Mouse (Mus musculus) spleen, adult 10 weeks (tissue): ENCODE results near the gene Fbxw19. TPM values are rescaled to one million over a fixed set of nuclear protein-coding genes. Genes with fewer than 3 reads are reported as not detected.

ENCODE experiments used
- polyA plus RNA-seq: library from polyadenylated mRNA; stranded (reverse); fragments of 350-450 nt; fragmentation: Illumina TruSeq; extraction: RNeasy Lipid Tissue Mini Kit (QIAGEN cat#74804); gene quantifications from one replicate; pipeline ENCODE4 v1.2.3, GENCODE M21; 2015; ENCODE audit warnings: low replicate concordance; ENCODE audit not compliant: insufficient read depth

Fbxw19 gene
- not detected for polyA plus RNA-seq

DNA sequence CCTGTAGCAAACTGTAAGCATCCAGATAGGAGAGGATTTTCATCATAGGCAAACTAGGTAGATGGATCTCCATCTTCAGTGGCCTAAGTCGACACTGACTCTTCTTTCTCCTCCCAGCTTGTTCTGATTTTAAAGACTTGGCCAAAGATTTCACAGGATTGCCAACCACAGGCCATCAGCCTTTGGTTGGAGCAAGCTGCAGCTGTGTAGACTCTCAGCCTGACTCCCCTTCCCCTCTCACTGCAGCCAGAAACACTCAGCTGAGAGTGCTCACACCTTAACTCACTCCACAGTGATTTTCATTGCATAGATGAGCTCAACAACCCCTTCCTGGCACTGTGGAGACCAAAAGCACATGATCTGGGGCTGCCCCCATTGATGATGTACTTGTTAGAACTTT lies at the start of gene Fbxw19:
Fbxw19 (minus strand) TSS at position 101 of the 400 bp plus-strand sequence.

DNA sequence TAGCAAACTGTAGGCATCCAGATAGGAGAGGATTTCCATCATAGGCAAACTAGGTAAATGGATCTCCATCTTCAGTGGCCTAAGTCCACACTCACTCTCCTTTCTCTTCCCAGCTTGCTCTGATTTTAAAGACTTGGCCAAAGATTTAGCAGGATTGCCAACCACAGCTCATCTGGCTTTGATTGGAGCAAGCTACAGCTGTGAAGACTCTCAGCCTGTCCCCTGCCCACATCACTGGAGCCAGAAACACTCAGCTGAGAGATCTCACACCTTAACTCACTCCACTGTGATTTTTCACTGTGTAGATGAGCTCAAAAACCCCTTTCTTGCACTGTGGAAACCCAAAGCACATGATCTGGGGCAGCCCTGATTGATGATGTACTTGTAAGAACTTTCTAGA lies 46.6 kb downstream of the Fbxw19 start, which contains the start of gene Fbxw16:
Fbxw16 (minus strand) TSS at position 101 of the 400 bp plus-strand sequence.

Other genes starting within 250 kb of the Fbxw19 start
- not detected for gene Fbxw14, start 208.2 kb downstream of the Fbxw19 start, polyA plus RNA-seq
- gene Fbxw28, start 156.2 kb downstream of the Fbxw19 start, polyA plus RNA-seq, result not detected
- not detected for gene Fbxw22, start 91.6 kb downstream of the Fbxw19 start, polyA plus RNA-seq
- gene Fbxw16, start 46.7 kb downstream of the Fbxw19 start, polyA plus RNA-seq, result not detected
- gene Fbxw15, start 72.4 kb upstream of the Fbxw19 start, polyA plus RNA-seq, result not detected
- not detected for gene Fbxw24, start 130.2 kb upstream of the Fbxw19 start, polyA plus RNA-seq
- gene Fbxw25, start 168.8 kb upstream of the Fbxw19 start, polyA plus RNA-seq, result not detected
- 0.15 TPM for gene Fbxw18, start 206.8 kb upstream of the Fbxw19 start, polyA plus RNA-seq